Mouse (Mus musculus) myocyte (in vitro differentiated cells): ENCODE measurements at regions not wholly inside any gene's neighbourhood (a gene's known extent, or its start where the extent isn't known, plus 50 kb on each side); places are given as distances from the start of the nearest gene placed in this dataset.

Experiments
- H3K27me3 ChIP-seq: one replicate; pipeline ENCODE4 v1.6.1; 2011; ENCODE audit not compliant: control insufficient read depth, insufficient read depth, insufficient read length
- H3K36me3 ChIP-seq: one replicate; pipeline ENCODE4 v1.6.1; 2011; ENCODE audit not compliant: control insufficient read depth, insufficient read depth
- H3K4me2 ChIP-seq: one replicate; pipeline ENCODE4 v1.6.1; 2011; ENCODE audit warnings: low read depth, control low read depth
- H3K4me3 ChIP-seq: one replicate; pipeline ENCODE4 v1.5.1; 2011; ENCODE audit warnings: mild to moderate bottlenecking, control low read depth, moderate library complexity
- H3K79me2 ChIP-seq: one replicate; pipeline ENCODE4 v1.6.1; 2011; ENCODE audit not compliant: control insufficient read depth, insufficient read depth
- H3ac ChIP-seq: one replicate; pipeline ENCODE4 v1.6.1; 2011; ENCODE audit not compliant: control insufficient read depth, insufficient read length
- CEBPB ChIP-seq: IDR thresholded peaks from 2 replicates; pipeline ENCODE4 v1.6.1; 2011; ENCODE audit warnings: mild to moderate bottlenecking, moderate library complexity; ENCODE audit not compliant: poor library complexity, insufficient read depth, severe bottlenecking
- E2F4 ChIP-seq: IDR thresholded peaks from one replicate; pipeline ENCODE4 v1.6.1; 2011; ENCODE audit warnings: mild to moderate bottlenecking, control low read depth, moderate library complexity; ENCODE audit not compliant: insufficient read depth
- MAX ChIP-seq: IDR thresholded peaks from one replicate; pipeline ENCODE4 v1.6.1; 2011; ENCODE audit warnings: low read depth, mild to moderate bottlenecking, control low read depth
- MYOD1 ChIP-seq, 3 experiments: IDR thresholded peaks; one replicate each; pipeline ENCODE4 v1.6.1; 2011; ENCODE audit warnings: control low read depth in 2 of 3, low read depth in 2 of 3, mild to moderate bottlenecking in 2 of 3, moderate library complexity in 1 of 3; ENCODE audit not compliant: insufficient read length in 2 of 3, control insufficient read depth in 1 of 3
- MYOG ChIP-seq, 3 experiments: IDR thresholded peaks; one replicate each; pipeline ENCODE4 v1.6.1; 2011; ENCODE audit warnings: control low read depth in 2 of 3, low read depth in 2 of 3, mild to moderate bottlenecking in 2 of 3; ENCODE audit not compliant: insufficient read length in 2 of 3, control insufficient read depth in 1 of 3, insufficient read depth in 1 of 3
- POLR2A ChIP-seq: IDR thresholded peaks from one replicate; pipeline ENCODE4 v1.6.1; 2011; ENCODE audit warnings: low read depth, mild to moderate bottlenecking, control low read depth, moderate library complexity; ENCODE audit not compliant: insufficient read length
- POLR2AphosphoS2 ChIP-seq: IDR thresholded peaks from one replicate; pipeline ENCODE4 v1.6.1; 2011; ENCODE audit warnings: low read depth, control low read depth; ENCODE audit not compliant: insufficient read length
- REST ChIP-seq: IDR thresholded peaks from one replicate; pipeline ENCODE4 v1.6.1; 2011; ENCODE audit warnings: mild to moderate bottlenecking, control low read depth, moderate library complexity; ENCODE audit not compliant: insufficient read depth, insufficient read length
- SRF ChIP-seq: IDR thresholded peaks from one replicate; pipeline ENCODE4 v1.6.1; 2011; ENCODE audit warnings: low read depth; ENCODE audit not compliant: control insufficient read depth, insufficient read length
- TCF12 ChIP-seq: IDR thresholded peaks from one replicate; pipeline ENCODE4 v1.6.1; 2011; ENCODE audit warnings: mild to moderate bottlenecking, control low read depth; ENCODE audit not compliant: poor library complexity, insufficient read depth, severe bottlenecking
- TCF3 ChIP-seq: IDR thresholded peaks from one replicate; pipeline ENCODE4 v1.6.1; 2011; ENCODE audit warnings: low read depth, control low read depth; ENCODE audit not compliant: insufficient read length
- USF1 ChIP-seq: IDR thresholded peaks from one replicate; pipeline ENCODE4 v1.6.1; 2011; ENCODE audit warnings: low read depth, mild to moderate bottlenecking, control low read depth, moderate library complexity

DNA sequence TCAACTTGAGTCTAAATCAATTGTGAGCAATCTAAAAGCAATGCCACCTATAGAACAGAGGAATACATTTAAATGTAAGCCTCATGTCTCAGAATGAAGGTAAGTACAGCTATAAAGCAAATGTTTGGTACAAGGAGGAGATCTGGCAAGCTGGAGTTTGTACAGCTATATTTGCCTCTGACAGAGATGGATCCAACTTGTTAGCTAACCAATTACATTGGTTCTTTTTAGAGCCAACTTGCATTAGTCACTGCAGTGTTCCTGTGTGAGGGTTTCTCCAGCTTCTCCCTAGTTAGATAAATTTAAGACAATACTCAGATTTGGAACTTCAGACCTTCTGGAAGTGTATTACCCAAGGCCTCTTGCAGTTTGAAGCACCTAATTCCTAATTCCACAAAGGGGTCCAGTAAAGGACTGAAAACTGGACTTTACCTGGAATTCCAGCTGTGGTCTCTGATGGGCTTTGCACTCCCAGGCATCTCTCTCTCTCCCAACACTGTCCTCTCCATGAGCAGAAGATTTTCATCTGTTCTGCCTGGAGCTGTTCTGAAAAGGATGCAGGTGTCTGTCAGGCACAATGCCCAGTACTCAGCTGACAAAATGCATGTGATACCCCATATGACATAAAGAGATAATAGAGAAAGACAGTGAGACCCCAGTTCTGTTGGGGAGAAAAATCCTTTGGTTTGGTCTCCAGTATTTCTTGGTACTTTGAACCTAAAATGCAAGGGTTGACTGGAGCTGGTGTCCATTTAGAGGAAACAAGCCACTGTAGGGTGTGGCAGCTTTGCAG is 379.1 kb upstream of the Cobl start:
- Histone ChIP-seq H3K27me3 (no peaks in the 10 kb centered on the region), H3ac (no peak overlapping the region), H3K4me2 (no peak overlapping the region), H3K36me3 (no peaks in the 10 kb centered on the region), H3K79me2 (no peaks in the 10 kb centered on the region), H3K4me3 (no peak overlapping the region)
- TF ChIP-seq MAX, result no peak
- no peak for TF ChIP-seq MYOG (IDR thresholded peaks at IDR 0.05; ENCODE audit: control insufficient read depth in 1 of 3, insufficient read depth in 1 of 3, insufficient read length in 2 of 3, low read depth in 2 of 3)
- no peak for TF ChIP-seq CEBPB

DNA sequence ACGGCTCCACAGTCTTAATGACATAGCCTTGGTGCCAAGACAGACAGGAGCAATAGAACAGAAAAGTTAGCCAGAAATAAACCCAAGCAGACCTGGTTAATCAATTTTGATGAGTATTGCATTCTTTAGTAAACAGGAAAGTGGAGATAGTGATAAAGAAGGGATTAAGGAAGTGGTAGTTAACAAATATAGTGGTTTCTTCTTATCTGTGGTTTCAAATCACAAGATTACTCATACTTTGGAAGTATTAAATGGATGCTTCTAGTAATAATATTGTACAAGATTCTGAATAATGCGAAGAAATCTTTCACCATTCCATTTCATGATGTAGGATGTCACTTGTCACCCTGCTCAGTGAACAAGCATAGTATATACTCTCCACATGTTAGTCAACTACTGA is 376.6 kb upstream of the Cobl start:
- TF ChIP-seq REST (no peak), TCF12 (no peak), TCF3 (no peak), MAX (no peak), CEBPB (no peak), SRF (no peak), POLR2A (no peak)
- no peak overlapping the region for H3ac ChIP-seq
- no peaks in the 10 kb centered on the region for H3K36me3 ChIP-seq
- no peaks in the 10 kb centered on the region for H3K79me2 ChIP-seq
- no peak overlapping the region for H3K4me3 ChIP-seq
- H3K4me2 ChIP-seq, result no peak overlapping the region
- no peaks in the 10 kb centered on the region for H3K27me3 ChIP-seq

DNA sequence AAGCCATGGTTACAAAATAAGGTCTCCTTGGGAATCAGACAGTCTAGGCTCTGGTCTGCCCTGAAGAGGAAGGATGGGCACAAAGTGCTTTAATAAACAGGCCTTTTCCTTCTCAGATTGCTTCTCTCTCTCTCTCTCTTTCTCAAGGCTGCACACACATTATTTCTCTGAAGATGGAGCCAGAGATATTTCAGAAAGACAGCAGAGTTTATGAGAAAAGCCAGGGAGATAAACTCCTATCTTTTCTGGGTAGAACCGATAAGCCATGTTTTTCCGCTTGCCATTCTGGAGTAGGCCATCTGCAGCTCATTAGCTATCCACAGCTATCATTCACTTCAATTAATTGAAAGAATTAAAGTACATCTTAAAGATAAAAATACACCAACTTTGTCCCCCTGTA is 373.2 kb upstream of the Cobl start:
- Histone ChIP-seq H3K4me3 (no peak overlapping the region), H3K36me3 (no peaks in the 10 kb centered on the region), H3ac (no peak overlapping the region), H3K27me3 (no peaks in the 10 kb centered on the region), H3K79me2 (no peaks in the 10 kb centered on the region), H3K4me2 (no peak overlapping the region)
- no peak for TF ChIP-seq TCF12
- no peak for TF ChIP-seq E2F4
- TF ChIP-seq CEBPB, result no peak
- TF ChIP-seq USF1, result no peak
- TF ChIP-seq MAX, result no peak
- TF ChIP-seq TCF3, result no peak
- TF ChIP-seq POLR2A, result no peak
- TF ChIP-seq POLR2AphosphoS2, result no peak
- TF ChIP-seq REST, result no peak
- TF ChIP-seq MYOG (IDR thresholded peaks at IDR 0.05; ENCODE audit: control insufficient read depth in 1 of 3, insufficient read depth in 1 of 3, insufficient read length in 2 of 3, low read depth in 2 of 3), result no peak
- no peak for TF ChIP-seq MYOD1 (IDR thresholded peaks at IDR 0.05; ENCODE audit: control insufficient read depth in 1 of 3, insufficient read length in 2 of 3, low read depth in 2 of 3)
- no peak for TF ChIP-seq SRF

DNA sequence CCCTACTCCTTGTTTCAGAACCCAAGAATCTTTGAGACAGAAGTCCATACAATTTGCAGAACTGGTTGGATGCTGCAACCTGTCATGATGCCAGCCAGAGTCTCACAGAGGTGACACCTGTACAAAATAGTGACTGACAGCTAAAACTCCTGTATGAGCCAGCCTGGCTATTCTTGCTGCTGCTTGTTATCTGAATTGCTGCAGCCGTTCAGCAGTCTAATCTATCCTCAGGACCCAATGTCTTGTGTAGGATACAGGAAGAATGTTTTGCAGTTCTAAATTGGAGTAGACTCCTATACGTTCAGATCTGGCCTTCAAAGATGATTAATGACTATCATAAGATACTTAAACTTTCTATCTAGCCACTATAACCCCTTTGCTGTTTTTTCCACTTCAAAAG is 372.6 kb upstream of the Cobl start:
- H3K27me3 ChIP-seq, result no peaks in the 10 kb centered on the region

DNA sequence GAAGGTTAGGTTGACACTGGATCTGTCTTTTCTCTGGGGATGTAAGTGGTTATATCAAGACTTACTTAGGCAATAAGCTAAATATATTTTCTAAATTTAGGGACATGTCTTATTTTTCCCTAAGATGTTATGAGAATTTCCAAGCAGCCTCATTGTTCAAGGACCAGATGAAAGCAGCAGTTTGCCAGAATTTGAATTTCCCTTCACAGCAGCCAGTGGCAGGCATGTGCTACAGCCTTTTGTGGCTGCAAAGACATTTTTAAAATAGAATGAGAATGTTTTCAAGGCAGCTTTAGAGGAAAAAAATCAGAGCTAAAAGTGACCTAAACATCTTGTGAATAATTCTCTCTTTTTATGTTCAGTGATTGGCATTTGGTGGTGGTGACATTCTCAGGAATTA is 371.6 kb upstream of the Cobl start:
- no peak overlapping the region for H3K4me2 ChIP-seq
- H3K36me3 ChIP-seq, result no peaks in the 10 kb centered on the region
- H3K27me3 ChIP-seq, result no peaks in the 10 kb centered on the region
- no peak overlapping the region for H3K4me3 ChIP-seq
- TF ChIP-seq POLR2AphosphoS2 (no peak), CEBPB (no peak), TCF3 (no peak), E2F4 (no peak), MYOD1 (IDR thresholded peaks at IDR 0.05; ENCODE audit: control insufficient read depth in 1 of 3, insufficient read length in 2 of 3, low read depth in 2 of 3) (no peak)
- no peaks in the 10 kb centered on the region for H3K79me2 ChIP-seq
- no peak overlapping the region for H3ac ChIP-seq

More for the DNA sequence above, 372.6 kb upstream of the Cobl start:
- Histone ChIP-seq H3K79me2 (no peaks in the 10 kb centered on the region), H3K4me2 (no peak overlapping the region), H3ac (no peak overlapping the region), H3K36me3 (no peaks in the 10 kb centered on the region), H3K4me3 (no peak overlapping the region)
- TF ChIP-seq TCF12 (no peak), TCF3 (no peak), USF1 (no peak), REST (no peak), MAX (no peak), POLR2AphosphoS2 (no peak), MYOD1 (IDR thresholded peaks at IDR 0.05; ENCODE audit: control insufficient read depth in 1 of 3, insufficient read length in 2 of 3, low read depth in 2 of 3) (no peak), SRF (no peak), MYOG (IDR thresholded peaks at IDR 0.05; ENCODE audit: control insufficient read depth in 1 of 3, insufficient read depth in 1 of 3, insufficient read length in 2 of 3, low read depth in 2 of 3) (no peak), CEBPB (no peak), POLR2A (no peak), E2F4 (no peak)
